Comparison of ENCODE assay signal across 14 mouse cellular contexts in the genomic region with DNA sequence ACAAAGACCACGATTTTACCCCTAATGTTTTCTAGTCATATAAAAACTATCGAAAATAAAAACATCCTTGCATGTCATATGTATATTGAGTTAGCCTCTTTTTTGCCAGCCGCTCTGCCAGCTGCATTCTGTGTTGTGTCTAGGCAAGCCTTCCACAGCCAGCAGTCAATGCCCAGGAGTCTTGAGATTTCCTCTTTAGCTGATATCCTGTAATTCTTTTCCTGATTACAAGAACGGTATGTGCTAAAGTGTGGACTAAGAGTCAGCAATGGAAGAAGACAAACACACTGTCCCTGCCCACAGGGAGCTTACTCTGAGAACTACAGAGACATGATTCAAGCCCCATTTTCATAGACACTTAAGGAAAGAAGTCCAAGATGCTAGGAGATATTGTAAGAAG. TPM values are rescaled to one million over a fixed set of nuclear protein-coding genes. Genes with fewer than 3 reads are reported as not detected.
A peak's percentile ranks its signal among the peaks of the same experiment; 100 is the strongest.
DNase-seq lines count a peak whose midpoint lies in the region; ATAC-seq and TF ChIP-seq lines count a peak whose summit lies in the region.
"Had no signal": no experiment of that assay in that cellular context is flagged by ENCODE, and none has a peak within 500 bp of the region (broad histone marks: within the 10 kb centered on the region; RNA-seq: fewer than 3 reads in every experiment).

No protein-coding gene starts in this region.

- intact Hi-C loops in heart, postnatal 10 days (cut with DNase I): loop anchor here (2.0 kb wide), 1 partner anchor 61 kb away; a partner anchor contains a TSS

- no peaks in the 10 kb centered on the region for H3K36me3 ChIP-seq in heart, postnatal 0 days (replicated peaks; ENCODE audit: control insufficient read depth, insufficient read depth, low read length)
- H3K36me3 ChIP-seq in ES-Bruce4 (ENCODE audit: control insufficient read depth, insufficient read depth, low read length, poor library complexity, severe bottlenecking) (no peaks in the 10 kb centered on the region), MEL (ENCODE audit: control insufficient read depth in 1 of 2, insufficient read depth in 2 of 2, low read length in 2 of 2) (peaks cover 3 to 25% of the 10 kb centered on the region in 2 experiments)
- 0 out of 2 replicates have a peak, but pooled peaks cover 6% of the 10 kb centered on the region for H3K36me3 ChIP-seq in liver, embryonic 15.5 days (replicated peaks)
- H3K36me3 ChIP-seq: limb, embryonic 12.5 days had no signal

- H3K79me2 ChIP-seq in MEL (ENCODE audit: control insufficient read depth, insufficient read depth, low read length, poor library complexity): peaks cover 33% of the 10 kb centered on the region

- H3K4me1 ChIP-seq in heart, postnatal 0 days (ENCODE audit: control insufficient read depth, insufficient read depth): peaks cover 6% of the 10 kb centered on the region; the same call in 1 of the 2 replicates
- peaks cover 1% of the 10 kb centered on the region for H3K4me1 ChIP-seq in ES-Bruce4 (ENCODE audit: control insufficient read depth, insufficient read depth, low read length)
- peaks cover 5 to 16% of the 10 kb centered on the region in 2 experiments for H3K4me1 ChIP-seq in MEL (ENCODE audit: control insufficient read depth in 1 of 2, insufficient read depth in 2 of 2, low read length in 2 of 2)
- peaks cover 36% of the 10 kb centered on the region for H3K4me1 ChIP-seq in liver, embryonic 15.5 days (replicated peaks)

- H3K9me3 ChIP-seq in heart, postnatal 0 days (replicated peaks; ENCODE audit: control insufficient read depth, low read length): no peaks in the 10 kb centered on the region
- no peaks in the 10 kb centered on the region for H3K9me3 ChIP-seq in ES-Bruce4 (replicated peaks; ENCODE audit: control insufficient read depth, insufficient read depth, low read length, poor library complexity, severe bottlenecking)
- no peaks in the 10 kb centered on the region for H3K9me3 ChIP-seq in MEL (replicated peaks; ENCODE audit: insufficient read depth, low read length)
- H3K9me3 ChIP-seq in liver, embryonic 15.5 days (replicated peaks): no peaks in the 10 kb centered on the region
- H3K9me3 ChIP-seq: forebrain, embryonic 13.5 days; limb, embryonic 12.5 days had no signal

- H3K9ac ChIP-seq in heart, postnatal 0 days (replicated peaks; ENCODE audit: low read depth, low read length): no peak overlapping the region
- 0 out of 2 replicates have a peak overlapping the region, but pooled peaks have one; percentile 40 for H3K9ac ChIP-seq in ES-Bruce4 (ENCODE audit: low read depth, poor library complexity, severe bottlenecking)
- H3K9ac ChIP-seq in MEL (ENCODE audit: control insufficient read depth, low read depth, low read length, poor library complexity, severe bottlenecking): peak overlapping the region; percentile 54; the same call in 1 of the 2 replicates
- H3K9ac ChIP-seq in liver, embryonic 15.5 days: no peak overlapping the region

- TF ChIP-seq POLR2A in ES-Bruce4 (IDR thresholded peaks at IDR 0.05; ENCODE audit: insufficient read depth, low read length): no peak
- no peak for TF ChIP-seq POLR2A in MEL (IDR thresholded peaks at IDR 0.05; ENCODE audit: control insufficient read depth in 1 of 2, insufficient read depth in 1 of 2, low read depth in 1 of 2, low read length in 2 of 2, poor library complexity in 1 of 2)

- no peaks in the 10 kb centered on the region for H3K27me3 ChIP-seq in heart, postnatal 0 days (ENCODE audit: control insufficient read depth, insufficient read depth, low read length)
- H3K27me3 ChIP-seq in ES-Bruce4 (ENCODE audit: control insufficient read depth, insufficient read depth, low read length, poor library complexity, severe bottlenecking): no peaks in the 10 kb centered on the region
- H3K27me3 ChIP-seq in MEL (ENCODE audit: control insufficient read depth in 1 of 2, insufficient read depth in 2 of 2, low read length in 2 of 2): no peaks in the 10 kb centered on the region
- H3K27me3 ChIP-seq in liver, embryonic 15.5 days: no peaks in the 10 kb centered on the region
- H3K27me3 ChIP-seq: forebrain, embryonic 13.5 days; limb, embryonic 12.5 days had no signal

- peak; percentile 77; the same call in 1 of the 2 replicates for TF ChIP-seq EP300 in heart, postnatal 0 days (IDR thresholded peaks at IDR 0.05; ENCODE audit: low read depth)
- TF ChIP-seq EP300 in ES-Bruce4 (IDR thresholded peaks at IDR 0.05; ENCODE audit: insufficient read depth, low read depth, low read length) (no peak), MEL (IDR thresholded peaks at IDR 0.05; ENCODE audit: low read depth in 1 of 2, low read length in 2 of 2) (no peak)

- H3K4me2 ChIP-seq in heart, postnatal 0 days (ENCODE audit: low read depth, low read length): peak overlapping the region; percentile 80; the same call in 1 of the 2 replicates
- H3K4me2 ChIP-seq in liver, embryonic 15.5 days: peak overlapping the region; percentile 88

- no peak overlapping the region for H3K4me3 ChIP-seq in heart, postnatal 0 days (ENCODE audit: low read depth, low read length)
- H3K4me3 ChIP-seq in ES-Bruce4 (ENCODE audit: low read depth, low read length) (no peak overlapping the region), MEL (ENCODE audit: control insufficient read depth in 1 of 2, insufficient read depth in 1 of 2, low read depth in 2 of 2, low read length in 2 of 2) (peak overlapping the region; percentile 32 to 49; a peak in 3 of 4 replicates)
- H3K4me3 ChIP-seq in liver, embryonic 15.5 days (replicated peaks): peak overlapping the region; percentile 93; the same call in 1 of the 2 replicates

- WGBS in heart, postnatal 0 days: 58% methylated on average over 4 of the region's 4 CpGs
- WGBS in liver, embryonic 15.5 days (ENCODE audit: insufficient replicate concordance): 55% methylated on average over 4 of the region's 4 CpGs

- peak overlapping the region; percentile 55 for H3K27ac ChIP-seq in heart, postnatal 0 days (ENCODE audit: low read depth)
- H3K27ac ChIP-seq in ES-Bruce4 (ENCODE audit: insufficient read depth, low read length) (no peak overlapping the region), MEL (ENCODE audit: control insufficient read depth, low read depth, low read length) (peak overlapping the region; percentile 77)
- peak overlapping the region; percentile 87; the same call in 1 of the 2 replicates for H3K27ac ChIP-seq in liver, embryonic 15.5 days (replicated peaks)
- H3K27ac ChIP-seq: forebrain, embryonic 13.5 days; hindbrain, embryonic 14.5 days; limb, embryonic 12.5 days had no signal

- ATAC-seq in heart, postnatal 0 days (ENCODE audit: insufficient read depth, low read depth): no peak
- no peak for ATAC-seq in liver, embryonic 15.5 days (ENCODE audit: insufficient read depth)

- DNase-seq in heart, postnatal 0 days (ENCODE audit: low spot score): no peak
- DNase-seq in heart, postnatal 10 days: no peak
- no peak for DNase-seq in MEL (ENCODE audit: low read depth, low spot score)
- no peak for DNase-seq in urinary bladder, postnatal 36 days (ENCODE audit: low spot score in 2 of 2)
- no peak for DNase-seq in layer of hippocampus, postnatal 14 days (ENCODE audit: low spot score in 2 of 2)
- no peak for DNase-seq in left cerebral cortex, adult 18-20 months (ENCODE audit: low spot score in 2 of 2)
- DNase-seq: kidney, adult 8-10 months; kidney, postnatal 4 days; thymus, postnatal 4 days had no signal

- no peak for TF ChIP-seq CTCF in heart, postnatal 0 days (IDR thresholded peaks at IDR 0.05; ENCODE audit: low read depth)
- TF ChIP-seq CTCF in ES-Bruce4 (IDR thresholded peaks at IDR 0.05; ENCODE audit: low read depth, low read length) (no peak), MEL (IDR thresholded peaks at IDR 0.05 in 2 of 3, conservative IDR thresholded peaks at IDR 0.05 in 1 of 3; ENCODE audit: control insufficient read depth in 1 of 3, insufficient read depth in 1 of 3, low read depth in 2 of 3, low read length in 3 of 3, poor library complexity in 1 of 3, severe bottlenecking in 1 of 3) (no peak)

- no peak for TF ChIP-seq RAD21 in MEL (IDR thresholded peaks at IDR 0.05; ENCODE audit: low read depth, low read length)

TF ChIP-seq in MEL, 35 proteins besides CTCF, POLR2A, EP300 and RAD21 (continues in another document):
- no peak for TF ChIP-seq UBTF (IDR thresholded peaks at IDR 0.05; ENCODE audit: borderline replicate concordance, insufficient read depth, low read depth, low read length)
- TF ChIP-seq KAT2A (conservative IDR thresholded peaks at IDR 0.05; ENCODE audit: low read depth, low read length): no peak
- TF ChIP-seq ZNF384 (IDR thresholded peaks at IDR 0.05; ENCODE audit: low read depth, low read length): no peak
- TF ChIP-seq POLR2AphosphoS5 (IDR thresholded peaks at IDR 0.05; ENCODE audit: borderline replicate concordance, low read depth, low read length): no peak
- no peak for TF ChIP-seq NELFE (IDR thresholded peaks at IDR 0.05; ENCODE audit: low read depth, low read length)
- TF ChIP-seq CHD1 (IDR thresholded peaks at IDR 0.05; ENCODE audit: low read depth, low read length): no peak
- TF ChIP-seq SIN3A (IDR thresholded peaks at IDR 0.05; ENCODE audit: low read length): no peak
- TF ChIP-seq ZMIZ1 (IDR thresholded peaks at IDR 0.05; ENCODE audit: low read depth, low read length): no peak
- no peak for TF ChIP-seq HCFC1 (IDR thresholded peaks at IDR 0.05; ENCODE audit: low read depth, low read length)
- TF ChIP-seq GATA1 (IDR thresholded peaks at IDR 0.05; ENCODE audit: low read depth, low read length): no peak
- no peak for TF ChIP-seq MEF2A (IDR thresholded peaks at IDR 0.05; ENCODE audit: extremely low read depth, insufficient replicate concordance, low read depth, low read length, poor library complexity, severe bottlenecking)
- TF ChIP-seq TBP (IDR thresholded peaks at IDR 0.05; ENCODE audit: low read depth, low read length): no peak
- no peak for TF ChIP-seq ETS1 (IDR thresholded peaks at IDR 0.05; ENCODE audit: low read depth, low read length)
- no peak for TF ChIP-seq MYB (IDR thresholded peaks at IDR 0.05; ENCODE audit: low read depth, low read length)
- TF ChIP-seq BHLHE40 (IDR thresholded peaks at IDR 0.05; ENCODE audit: borderline replicate concordance, low read depth, low read length): no peak
- TF ChIP-seq ZKSCAN1 (IDR thresholded peaks at IDR 0.05; ENCODE audit: low read depth, low read length): no peak

RNA-seq across cellular contexts. Expression of a gene that starts 1.2 kb away (rescaled TPM):
- total RNA-seq in heart, postnatal 0 days (2014; rRNA removed; ENCODE audit: low replicate concordance): 3.6 and 9.1 TPM in 2 replicates
- 13.4 and 13.9 TPM in 2 replicates for polyA plus RNA-seq in heart, postnatal 0 days (2015; fragmentation: Nextera tagmentation; extraction: Ambion mirVana)
- total RNA-seq in heart, postnatal 10 days (2021): 10 to 100 TPM; 19.5 to 24.1 TPM
- polyA plus RNA-seq in ES-Bruce4 (2011; ENCODE audit: insufficient read depth, insufficient read length, low read depth, missing spikeins): 31.9 and 33.0 TPM in 2 replicates
- 17.3 and 19.7 TPM in 2 replicates for total RNA-seq in MEL (2012; rRNA removed)
- 10 to 100 TPM in 1 of 2 experiments, not detected in 1; 20.7 TPM for polyA plus RNA-seq in MEL (2012; ENCODE audit: insufficient read depth in 1 of 2, insufficient read length in 2 of 2, low read depth in 1 of 2, low replicate concordance in 2 of 2, missing spikeins in 1 of 2)
- polyA plus RNA-seq in liver, embryonic 15.5 days (2015; fragmentation: Nextera tagmentation; extraction: Ambion mirVana): 20.2 and 22.1 TPM in 2 replicates
- total RNA-seq in layer of hippocampus, postnatal 14 days (2021): 10 to 100 TPM; 27.0 to 28.5 TPM
- total RNA-seq in left cerebral cortex, adult 18-20 months (2021): 10 to 100 TPM; 34.4 to 36.3 TPM

Comparison
In these comparisons a context has a peak if more than half of its experiments do, and no peak if none do; other contexts are left out.
1. H3K4me3 ChIP-seq: peak in MEL (2 of 2) and liver, embryonic 15.5 days (single experiment); none in heart, postnatal 0 days (single experiment) and ES-Bruce4 (single experiment).
2. H3K9ac ChIP-seq: peak in ES-Bruce4 (single experiment) and MEL (single experiment); none in heart, postnatal 0 days (single experiment) and liver, embryonic 15.5 days (single experiment).